Comparison of ENCODE assay signal across 21 mouse cellular contexts in genomic region chrX:140706077-140706476, GRCm38 (mm10). TPM values are rescaled to one million over a fixed set of nuclear protein-coding genes. Genes with fewer than 3 reads are reported as not detected.
DNase-seq lines count a peak whose midpoint lies in the region; ATAC-seq and TF ChIP-seq lines count a peak whose summit lies in the region.
"Had no signal": no experiment of that assay in that cellular context is flagged by ENCODE, and none has a peak within 500 bp of the region (broad histone marks: within the 10 kb centered on the region; RNA-seq: fewer than 3 reads in every experiment).

No protein-coding gene starts in this region.

- WGBS in lung, postnatal 0 days, result 60% methylated on average over 4 of the region's 4 CpGs

- peak; percentile 28 for DNase-seq in lung, postnatal 0 days (ENCODE audit: low spot score)
- no peak for DNase-seq in lung, adult 18-20 months
- peak; percentile 61 for DNase-seq in NIH3T3 (ENCODE audit: low read depth)
- DNase-seq in fibroblast of lung, adult 2 months (ENCODE audit: low read depth), result peak; percentile 16
- no peak for DNase-seq in left cerebral cortex, adult 9 months (ENCODE audit: low spot score in 2 of 2)
- DNase-seq in layer of hippocampus, adult 18-20 months (ENCODE audit: low spot score in 2 of 2), result no peak
- DNase-seq: adrenal gland, adult 8-10 months; cerebellum, adult 11-12 months; cerebellum, adult 9-11 months; cerebellum, postnatal 36 days; gastrocnemius, postnatal 25 days had no signal

- H3K4me2 ChIP-seq in lung, postnatal 0 days (replicated peaks; ENCODE audit: low read depth, low read length), result no peak overlapping the region
- H3K4me2 ChIP-seq: embryonic facial prominence, embryonic 13.5 days; forebrain, embryonic 15.5 days; heart, embryonic 12.5 days; hindbrain, embryonic 15.5 days had no signal

- no peak overlapping the region for H3K27ac ChIP-seq in lung, postnatal 0 days (ENCODE audit: low read length)
- H3K27ac ChIP-seq: embryonic facial prominence, embryonic 13.5 days; forebrain, embryonic 15.5 days; hindbrain, embryonic 15.5 days had no signal

- H3K9me3 ChIP-seq in lung, postnatal 0 days (ENCODE audit: low read length), result no peaks in the 10 kb centered on the region
- H3K9me3 ChIP-seq: embryonic facial prominence, embryonic 13.5 days; forebrain, embryonic 15.5 days; G1E; heart, embryonic 12.5 days; hindbrain, embryonic 15.5 days had no signal

- TF ChIP-seq EP300 in lung, postnatal 0 days (IDR thresholded peaks at IDR 0.05), result no peak

- no peaks in the 10 kb centered on the region for H3K4me1 ChIP-seq in lung, postnatal 0 days (ENCODE audit: insufficient read depth, low read depth, low read length)
- H3K4me1 ChIP-seq: embryonic facial prominence, embryonic 13.5 days; forebrain, embryonic 15.5 days; hindbrain, embryonic 15.5 days had no signal

- H3K9ac ChIP-seq in lung, postnatal 0 days (replicated peaks; ENCODE audit: low read depth), result no peak overlapping the region
- H3K9ac ChIP-seq: embryonic facial prominence, embryonic 13.5 days; forebrain, embryonic 15.5 days; heart, embryonic 12.5 days; hindbrain, embryonic 15.5 days had no signal

- ATAC-seq in lung, postnatal 0 days, result no peak; the same call in 1 of the 2 replicates
- no peak for ATAC-seq in erythroblast, adult 5-6 weeks (replicated peaks; ENCODE audit: low FRiP score, poor library complexity, severe bottlenecking)
- ATAC-seq: CD4-positive, CD25-positive, alpha-beta regulatory T cell, adult 4 months; forebrain, embryonic 15.5 days; intestine, embryonic 16.5 days had no signal

- H3K36me3 ChIP-seq in lung, postnatal 0 days (ENCODE audit: insufficient read depth, low read length), result no peaks in the 10 kb centered on the region
- H3K36me3 ChIP-seq: embryonic facial prominence, embryonic 13.5 days; forebrain, embryonic 15.5 days; G1E; heart, embryonic 12.5 days; hindbrain, embryonic 15.5 days had no signal

- no peak for TF ChIP-seq CTCF in lung, postnatal 0 days (IDR thresholded peaks at IDR 0.05)

- H3K27me3 ChIP-seq in lung, postnatal 0 days (replicated peaks; ENCODE audit: insufficient read depth, low read length), result no peaks in the 10 kb centered on the region
- H3K27me3 ChIP-seq: forebrain, embryonic 15.5 days; heart, embryonic 12.5 days had no signal

- H3K4me3 ChIP-seq in lung, postnatal 0 days (ENCODE audit: low read depth, low read length), result no peak overlapping the region
- H3K4me3 ChIP-seq: embryonic facial prominence, embryonic 13.5 days; erythroblast, embryonic 14.5 days; forebrain, embryonic 15.5 days; heart, embryonic 12.5 days; hindbrain, embryonic 15.5 days had no signal

RNA-seq across cellular contexts. Expression of gene Mid2, which starts 41.7 kb away (rescaled TPM):
- polyA plus RNA-seq in lung, postnatal 0 days (2015; fragmentation: Nextera tagmentation; extraction: Ambion mirVana), result 7.7 and 9.0 TPM in 2 replicates
- total RNA-seq in layer of hippocampus, adult 18-20 months (2021), result 10 to 100 TPM; 19.2 to 22.2 TPM
- total RNA-seq in erythroblast, adult 5-6 weeks (2015; ENCODE audit: low replicate concordance), result not detected in 2 replicates
- total RNA-seq in erythroblast, adult 5-6 weeks (2017; ENCODE audit: low replicate concordance), result 0.09 TPM in 1 of 2 replicates, not detected in the other
- total RNA-seq: granulocyte monocyte progenitor cell, adult 5-6 weeks had no signal
- polyA plus RNA-seq: erythroblast, embryonic 14.5 days; G1E had no signal

Comparison
In these comparisons a context has a peak if more than half of its experiments do, and no peak if none do; other contexts are left out.
1. DNase-seq: peak in lung, postnatal 0 days (single experiment), NIH3T3 (single experiment) and fibroblast of lung, adult 2 months (single experiment); none in lung, adult 18-20 months (0 of 2), left cerebral cortex, adult 9 months (0 of 2) and layer of hippocampus, adult 18-20 months (0 of 2).
2. RNA of gene Mid2, which starts 41.7 kb away (total RNA-seq): 19.2 to 22.2 TPM in layer of hippocampus, adult 18-20 months; 0.09 TPM in erythroblast, adult 5-6 weeks; every median in the first group is over 10 times any median in the second.